Mouse (Mus musculus): ENCODE data around the gene Pipox. TPM values are rescaled to one million over a fixed set of nuclear protein-coding genes. Genes with fewer than 3 reads are reported as not detected.

Pipox gene
- polyA plus RNA-seq, 1 experiment from 2014 or later: 55.9 TPM

DNA sequence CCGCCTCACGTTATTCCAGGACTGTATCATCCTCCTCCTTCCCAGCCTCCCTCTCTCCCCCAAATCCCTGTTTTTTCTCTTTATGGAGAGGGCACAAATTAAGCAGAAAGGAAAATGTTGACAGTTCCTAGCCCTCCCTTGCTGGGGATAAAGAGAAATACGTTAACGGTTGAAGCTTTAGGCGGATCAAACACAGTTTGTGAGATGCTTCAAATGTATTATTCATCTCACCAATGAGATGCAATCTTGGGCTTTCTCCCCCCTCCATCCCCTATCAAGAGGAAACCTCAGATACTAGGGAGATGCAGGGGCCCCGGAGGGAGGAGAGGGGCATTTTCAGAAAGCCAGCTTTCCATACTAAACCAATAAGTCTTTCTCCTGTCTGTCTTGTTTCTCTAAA lies 15.9 kb upstream of the Pipox start:
- no peak for ATAC-seq
- WGBS: 25% methylated on average over 6 of the region's 6 CpGs

DNA sequence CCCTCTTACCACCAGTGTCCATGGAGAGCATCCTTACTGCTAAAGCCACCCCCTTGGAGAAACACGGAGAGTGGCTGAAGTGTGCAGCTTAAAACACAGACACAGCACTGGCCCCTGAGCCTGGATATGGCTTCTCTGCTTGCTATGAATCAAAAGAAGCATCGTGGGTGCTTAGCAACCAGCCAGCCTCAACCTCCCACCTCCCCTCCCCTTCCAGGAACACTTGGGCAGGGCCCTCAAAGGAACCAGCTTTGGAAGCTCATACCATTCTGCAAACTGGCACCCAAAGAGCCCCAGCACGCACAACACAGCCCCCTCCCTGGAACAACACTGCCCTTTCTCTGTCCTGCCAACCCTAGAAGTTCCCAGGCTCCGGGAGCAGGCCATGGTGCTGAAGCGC lies 15.5 kb upstream of the Pipox start:
- no peak for ATAC-seq
- Histone ChIP-seq H3K9me3 (ENCODE audit: control insufficient read depth, low read length) (no peaks in the 10 kb centered on the region), H3K9ac (ENCODE audit: low read depth, low read length) (no peak overlapping the region), H3K4me3 (ENCODE audit: low read length) (no peak overlapping the region), H3K36me3 (ENCODE audit: control insufficient read depth, insufficient read depth, low read length) (no peaks in the 10 kb centered on the region), H3K27me3 (replicated peaks; ENCODE audit: control insufficient read depth, insufficient read depth, low read length) (peaks cover 18% of the 10 kb centered on the region), H3K4me2 (ENCODE audit: low read depth, low read length) (no peak overlapping the region), H3K27ac (ENCODE audit: low read length) (no peak overlapping the region), H3K4me1 (ENCODE audit: control insufficient read depth, insufficient read depth, low read length) (no peaks in the 10 kb centered on the region)
- WGBS: 23% methylated on average over 5 of the region's 5 CpGs

More for the DNA sequence above, 15.9 kb upstream of the Pipox start:
- no peak overlapping the region for H3K9ac ChIP-seq (ENCODE audit: low read depth, low read length)
- no peaks in the 10 kb centered on the region for H3K9me3 ChIP-seq (ENCODE audit: control insufficient read depth, low read length)
- no peaks in the 10 kb centered on the region for H3K36me3 ChIP-seq (ENCODE audit: control insufficient read depth, insufficient read depth, low read length)
- H3K27ac ChIP-seq (ENCODE audit: low read length): no peak overlapping the region
- no peak overlapping the region for H3K4me2 ChIP-seq (ENCODE audit: low read depth, low read length)
- H3K4me1 ChIP-seq (ENCODE audit: control insufficient read depth, insufficient read depth, low read length): no peaks in the 10 kb centered on the region
- H3K4me3 ChIP-seq (ENCODE audit: low read length): no peak overlapping the region
- H3K27me3 ChIP-seq (replicated peaks; ENCODE audit: control insufficient read depth, insufficient read depth, low read length): peaks cover 18% of the 10 kb centered on the region

DNA sequence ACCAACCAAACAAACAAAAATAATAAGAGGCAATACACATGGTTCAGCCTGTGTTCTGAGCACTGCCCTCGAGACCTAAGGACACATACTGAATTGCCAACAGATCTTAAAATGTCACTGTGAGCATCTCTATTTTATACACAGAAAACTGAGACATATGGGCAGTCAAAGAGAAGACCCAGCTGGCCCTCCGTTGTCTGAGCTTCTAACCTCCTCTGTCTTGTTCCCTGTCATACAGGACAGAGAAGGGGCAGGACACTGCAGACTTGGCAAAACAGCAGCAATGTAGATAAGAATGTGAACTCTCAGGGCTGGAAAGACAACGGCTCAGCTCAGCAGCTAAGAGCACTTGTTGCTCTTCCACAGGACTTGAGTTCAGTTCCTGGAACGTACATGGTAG lies 14.6 kb upstream of the Pipox start:
- peaks cover 10% of the 10 kb centered on the region; the same call in 1 of the 2 replicates for H3K27me3 ChIP-seq (replicated peaks; ENCODE audit: control insufficient read depth, insufficient read depth, low read length)
- H3K9me3 ChIP-seq (ENCODE audit: control insufficient read depth, low read length): no peaks in the 10 kb centered on the region
- H3K36me3 ChIP-seq (ENCODE audit: control insufficient read depth, insufficient read depth, low read length): no peaks in the 10 kb centered on the region
- H3K9ac ChIP-seq (ENCODE audit: low read depth, low read length): no peak overlapping the region
- WGBS: 59% methylated on average over 4 of the region's 4 CpGs
- H3K27ac ChIP-seq (ENCODE audit: low read length): no peak overlapping the region
- no peaks in the 10 kb centered on the region for H3K4me1 ChIP-seq (ENCODE audit: control insufficient read depth, insufficient read depth, low read length)
- H3K4me2 ChIP-seq (ENCODE audit: low read depth, low read length): no peak overlapping the region
- H3K4me3 ChIP-seq (ENCODE audit: low read length): no peak overlapping the region
- ATAC-seq: no peak

DNA sequence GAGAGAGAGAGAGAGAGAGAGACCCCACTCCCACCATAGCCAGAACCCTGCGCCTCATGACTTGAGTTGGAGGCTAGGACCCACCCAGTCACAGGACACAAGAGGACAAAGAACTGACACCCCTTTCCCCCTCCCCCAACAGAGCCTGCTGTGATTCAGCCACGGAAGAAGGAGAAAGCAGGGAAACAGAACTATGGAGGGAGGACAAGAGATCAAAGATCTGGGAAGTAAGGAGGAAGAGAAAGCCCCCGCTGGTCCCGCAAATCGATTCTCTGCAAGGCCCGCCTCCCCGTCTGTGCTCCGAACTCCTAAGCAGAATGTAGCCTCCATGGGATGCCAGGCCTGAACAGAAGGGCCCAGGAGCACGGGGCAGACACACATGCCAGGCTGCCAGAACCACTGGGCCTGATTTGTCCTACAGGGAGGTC lies 12.9 kb upstream of the Pipox start:
- H3K9ac ChIP-seq (ENCODE audit: low read depth, low read length): no peak overlapping the region
- no peak overlapping the region for H3K27ac ChIP-seq (ENCODE audit: low read length)
- H3K36me3 ChIP-seq (ENCODE audit: control insufficient read depth, insufficient read depth, low read length): no peaks in the 10 kb centered on the region
- 0 out of 2 replicates have a peak, but pooled peaks cover 2% of the 10 kb centered on the region for H3K27me3 ChIP-seq (replicated peaks; ENCODE audit: control insufficient read depth, insufficient read depth, low read length)
- H3K4me2 ChIP-seq (ENCODE audit: low read depth, low read length): no peak overlapping the region
- 0 out of 2 replicates have a peak, but pooled peaks cover 1% of the 10 kb centered on the region for H3K4me1 ChIP-seq (ENCODE audit: control insufficient read depth, insufficient read depth, low read length)
- ATAC-seq: no peak
- H3K9me3 ChIP-seq (ENCODE audit: control insufficient read depth, low read length): no peaks in the 10 kb centered on the region
- WGBS: 19% methylated on average over 8 of the region's 9 CpGs
- no peak overlapping the region for H3K4me3 ChIP-seq (ENCODE audit: low read length)

DNA sequence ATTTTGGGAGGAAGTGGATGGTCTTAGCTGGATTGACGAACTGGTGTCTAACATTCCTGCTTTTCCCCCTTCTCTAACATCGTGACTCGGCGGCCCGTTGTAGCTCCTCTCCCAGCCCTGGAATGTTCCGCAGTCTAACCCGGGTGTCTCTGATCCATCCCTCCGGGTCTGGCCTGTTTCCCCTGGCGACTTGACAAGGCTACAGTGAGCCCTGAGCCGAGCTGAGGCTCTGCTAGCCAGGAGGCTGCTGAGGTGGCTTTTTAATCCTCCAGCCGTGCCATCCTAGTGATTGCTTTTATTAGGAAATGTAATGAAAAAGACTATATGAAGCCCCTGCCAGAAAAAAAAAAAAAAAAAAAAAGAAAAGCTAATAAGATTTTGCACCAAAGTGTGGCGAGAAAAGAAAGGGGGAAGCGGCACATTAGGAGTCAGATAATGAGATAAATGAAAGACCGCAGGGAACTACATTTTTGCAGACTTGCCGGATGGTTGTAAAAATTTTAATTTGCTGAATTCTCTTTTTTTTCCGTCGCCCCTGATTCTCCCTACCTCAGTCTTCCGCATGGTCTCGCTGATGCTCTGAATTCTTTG lies 12.3 kb upstream of the Pipox start:
- no peaks in the 10 kb centered on the region for H3K9me3 ChIP-seq (ENCODE audit: control insufficient read depth, low read length)
- H3K27ac ChIP-seq (ENCODE audit: low read length): no peak overlapping the region
- WGBS: 38% methylated on average over 19 of the region's 19 CpGs
- no peak overlapping the region for H3K4me2 ChIP-seq (ENCODE audit: low read depth, low read length)
- H3K36me3 ChIP-seq (ENCODE audit: control insufficient read depth, insufficient read depth, low read length): no peaks in the 10 kb centered on the region
- 0 out of 2 replicates have a peak, but pooled peaks cover 2% of the 10 kb centered on the region for H3K27me3 ChIP-seq (replicated peaks; ENCODE audit: control insufficient read depth, insufficient read depth, low read length)
- no peak overlapping the region for H3K4me3 ChIP-seq (ENCODE audit: low read length)
- 0 out of 2 replicates have a peak, but pooled peaks cover 2% of the 10 kb centered on the region for H3K4me1 ChIP-seq (ENCODE audit: control insufficient read depth, insufficient read depth, low read length)
- H3K9ac ChIP-seq (ENCODE audit: low read depth, low read length): no peak overlapping the region
- no peak for ATAC-seq

DNA sequence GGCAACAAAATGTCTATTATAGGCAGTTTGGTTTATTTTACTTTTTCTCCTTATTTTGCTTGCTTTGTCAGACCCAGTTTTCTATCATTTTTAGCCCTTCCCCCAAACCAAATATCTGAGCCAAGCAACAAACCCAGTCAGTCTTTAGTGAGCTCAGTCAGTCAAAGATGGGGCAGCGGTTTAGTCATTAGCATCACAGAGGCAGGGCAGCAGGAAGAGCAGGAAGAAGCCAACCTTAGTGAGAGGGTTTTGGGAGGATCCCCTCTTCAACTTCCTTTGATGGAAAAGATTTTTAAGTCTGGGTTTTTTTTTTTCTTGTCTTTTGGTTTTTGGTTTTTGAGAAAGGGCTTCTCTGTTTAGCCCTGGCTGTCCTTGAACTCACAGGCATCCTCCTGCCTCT lies 10.8 kb upstream of the Pipox start:
- Histone ChIP-seq H3K36me3 (ENCODE audit: control insufficient read depth, insufficient read depth, low read length) (no peaks in the 10 kb centered on the region), H3K27me3 (replicated peaks; ENCODE audit: control insufficient read depth, insufficient read depth, low read length) (0 out of 2 replicates have a peak, but pooled peaks cover 2% of the 10 kb centered on the region), H3K9ac (ENCODE audit: low read depth, low read length) (no peak overlapping the region), H3K9me3 (ENCODE audit: control insufficient read depth, low read length) (no peaks in the 10 kb centered on the region), H3K4me1 (ENCODE audit: control insufficient read depth, insufficient read depth, low read length) (0 out of 2 replicates have a peak, but pooled peaks cover 2% of the 10 kb centered on the region), H3K27ac (ENCODE audit: low read length) (no peak overlapping the region), H3K4me2 (ENCODE audit: low read depth, low read length) (no peak overlapping the region), H3K4me3 (ENCODE audit: low read length) (no peak overlapping the region)
- no peak for ATAC-seq
- WGBS: 48% methylated on average over 1 of the region's 1 CpGs

DNA sequence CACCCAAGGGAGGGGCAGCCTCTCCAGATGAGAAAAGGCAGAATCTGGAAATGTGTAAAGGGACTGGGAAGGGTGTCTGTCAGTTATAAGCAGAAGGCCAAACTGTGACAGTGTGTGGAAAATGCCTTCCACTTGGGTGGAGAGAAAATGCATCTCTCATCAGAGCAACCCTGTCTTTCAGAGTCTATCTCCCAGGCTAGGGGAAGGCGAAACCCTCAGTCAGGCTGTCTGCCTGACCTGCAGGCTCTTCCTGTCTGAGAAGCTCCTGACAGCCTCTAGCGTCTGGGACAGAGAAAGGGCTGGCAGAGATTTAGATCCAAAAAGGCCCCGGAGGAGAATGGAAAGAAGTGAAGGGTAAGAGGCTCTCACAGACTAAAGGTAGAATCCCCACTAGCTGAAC lies 9.9 kb upstream of the Pipox start:
- Histone ChIP-seq H3K36me3 (ENCODE audit: control insufficient read depth, insufficient read depth, low read length) (no peaks in the 10 kb centered on the region), H3K9me3 (ENCODE audit: control insufficient read depth, low read length) (no peaks in the 10 kb centered on the region), H3K27me3 (replicated peaks; ENCODE audit: control insufficient read depth, insufficient read depth, low read length) (no peaks in the 10 kb centered on the region), H3K4me2 (ENCODE audit: low read depth, low read length) (no peak overlapping the region), H3K9ac (ENCODE audit: low read depth, low read length) (no peak overlapping the region), H3K4me1 (ENCODE audit: control insufficient read depth, insufficient read depth, low read length) (0 out of 2 replicates have a peak, but pooled peaks cover 2% of the 10 kb centered on the region), H3K4me3 (ENCODE audit: low read length) (no peak overlapping the region), H3K27ac (ENCODE audit: low read length) (no peak overlapping the region)
- 32% methylated on average over 3 of the region's 3 CpGs for WGBS
- ATAC-seq: no peak

DNA sequence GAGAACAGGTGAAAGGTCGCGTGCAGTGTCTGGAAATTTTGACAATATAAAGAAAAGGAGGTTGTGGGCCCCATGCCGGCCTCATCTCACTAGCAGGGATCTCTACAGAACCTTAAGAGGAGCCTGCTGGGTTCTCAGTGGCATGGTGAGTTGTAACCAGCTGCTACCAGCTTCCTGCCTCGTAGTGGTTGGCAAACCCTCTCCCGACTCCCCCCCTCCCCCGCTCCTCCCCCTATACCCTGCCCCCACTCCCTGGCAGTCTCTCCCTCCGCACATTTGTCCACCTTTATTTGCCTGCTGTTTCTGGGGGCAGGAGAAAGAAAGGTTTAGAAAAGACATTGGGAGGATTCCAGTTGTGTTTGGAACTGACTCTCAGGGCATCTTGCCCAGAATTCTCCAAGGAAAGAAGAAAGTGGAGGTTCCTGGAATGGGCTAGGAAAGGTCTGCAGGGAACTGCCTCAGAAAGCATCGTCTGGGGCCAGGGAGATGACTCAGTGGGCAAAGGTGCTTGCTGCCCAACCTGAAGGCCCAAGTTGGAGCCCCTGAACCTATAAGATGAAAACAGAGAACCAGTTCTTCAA lies 8.0 kb upstream of the Pipox start:
- Histone ChIP-seq H3K27me3 (replicated peaks; ENCODE audit: control insufficient read depth, insufficient read depth, low read length) (0 out of 2 replicates have a peak, but pooled peaks cover 4% of the 10 kb centered on the region), H3K27ac (ENCODE audit: low read length) (no peak overlapping the region), H3K9ac (ENCODE audit: low read depth, low read length) (no peak overlapping the region), H3K36me3 (ENCODE audit: control insufficient read depth, insufficient read depth, low read length) (no peaks in the 10 kb centered on the region), H3K9me3 (ENCODE audit: control insufficient read depth, low read length) (no peaks in the 10 kb centered on the region), H3K4me1 (ENCODE audit: control insufficient read depth, insufficient read depth, low read length) (0 out of 2 replicates have a peak, but pooled peaks cover 2% of the 10 kb centered on the region), H3K4me2 (ENCODE audit: low read depth, low read length) (no peak overlapping the region), H3K4me3 (ENCODE audit: low read length) (no peak overlapping the region)
- 35% methylated on average over 8 of the region's 8 CpGs for WGBS
- ATAC-seq: no peak

DNA sequence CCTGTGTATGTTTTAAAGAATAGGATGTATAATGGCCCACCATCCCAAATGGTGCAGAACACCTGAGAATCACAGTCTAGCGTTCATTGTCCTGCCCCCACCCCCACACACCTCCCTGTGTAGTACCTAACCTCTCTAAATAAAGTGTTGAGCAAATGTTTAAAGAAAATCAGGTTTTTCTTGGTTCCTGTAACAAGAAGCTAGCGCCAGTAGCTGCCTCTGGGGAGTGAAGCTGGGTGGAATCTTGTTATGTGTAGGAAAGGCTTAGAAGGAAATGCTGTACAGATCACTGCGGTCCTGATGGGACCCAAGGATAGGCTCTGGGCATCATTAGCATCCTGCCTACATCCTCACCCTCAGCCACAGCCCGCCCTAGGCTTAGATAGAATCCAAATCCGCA lies 7.5 kb upstream of the Pipox start:
- WGBS: 50% methylated on average over 5 of the region's 5 CpGs
- Histone ChIP-seq H3K36me3 (ENCODE audit: control insufficient read depth, insufficient read depth, low read length) (no peaks in the 10 kb centered on the region), H3K4me3 (ENCODE audit: low read length) (no peak overlapping the region), H3K9me3 (ENCODE audit: control insufficient read depth, low read length) (no peaks in the 10 kb centered on the region), H3K4me1 (ENCODE audit: control insufficient read depth, insufficient read depth, low read length) (0 out of 2 replicates have a peak, but pooled peaks cover 2% of the 10 kb centered on the region), H3K27me3 (replicated peaks; ENCODE audit: control insufficient read depth, insufficient read depth, low read length) (0 out of 2 replicates have a peak, but pooled peaks cover 4% of the 10 kb centered on the region), H3K4me2 (ENCODE audit: low read depth, low read length) (no peak overlapping the region), H3K27ac (ENCODE audit: low read length) (no peak overlapping the region), H3K9ac (ENCODE audit: low read depth, low read length) (no peak overlapping the region)
- ATAC-seq: no peak

Measured in intestine, embryonic 16.5 days (tissue).